Mouse (Mus musculus): ENCODE results near the gene Olfr68. TPM values are rescaled to one million over a fixed set of nuclear protein-coding genes. Genes with fewer than 3 reads are reported as not detected.
"Not testable (repeated sequence)": the region's sequence is repeated elsewhere in the genome, so short reads cannot be mapped to it uniquely, and the experiment has no call there.

Olfr68 gene
- total RNA-seq (2021) = not detected

- DNase-seq (ENCODE audit: low spot score in 2 of 2) = no peak
- intact Hi-C loops (cut with DNase I) = no loop called here
These were observed at the start of gene Olfr68 for GRCm38 (mm10) chr7:103779598-103779997. Olfr68 (minus strand) TSS chr7:103779698.

- intact Hi-C loops (cut with DNase I) = no loop called here
- DNase-seq (ENCODE audit: low spot score in 2 of 2) = no peak
These were observed 48.3 kb upstream of the Olfr68 start, which contains the start of gene Hbb-bs for GRCm38 (mm10) chr7:103827808-103828207. Hbb-bs (minus strand) TSS chr7:103828096.

- DNase-seq (ENCODE audit: low spot score in 2 of 2); intact Hi-C loops (cut with DNase I): not testable (repeated sequence)
These were observed 47.6 kb upstream of the Olfr68 start for GRCm38 (mm10) chr7:103827139-103827538.

- no peak for DNase-seq (ENCODE audit: low spot score in 2 of 2)
These were observed 46.9 kb upstream of the Olfr68 start for GRCm38 (mm10) chr7:103826255-103826887.

GRCm38 (mm10) chr7:103825536-103826254, 46.2 kb upstream of the Olfr68 start:
- no peak for DNase-seq (ENCODE audit: low spot score in 2 of 2)
- intact Hi-C loops (cut with DNase I) = no loop called here

More at GRCm38 (mm10) chr7:103826255-103826887, 46.9 kb upstream of the Olfr68 start:
- intact Hi-C loops (cut with DNase I) = no loop called here

- DNase-seq (ENCODE audit: low spot score in 2 of 2) = no peak
- intact Hi-C loops (cut with DNase I) = no loop called here
These were observed 45.1 kb upstream of the Olfr68 start for GRCm38 (mm10) chr7:103824597-103824996.

GRCm38 (mm10) chr7:103815085-103815484, 35.6 kb upstream of the Olfr68 start:
- intact Hi-C loops (cut with DNase I) = not testable (repeated sequence)

GRCm38 (mm10) chr7:103813766-103814165, 34.3 kb upstream of the Olfr68 start, which contains the start of gene Hbb-bt:
Hbb-bt (minus strand) TSS chr7:103813996.
- intact Hi-C loops (cut with DNase I) = no loop called here
- no peak for DNase-seq (ENCODE audit: low spot score in 2 of 2)

More at GRCm38 (mm10) chr7:103815085-103815484, 35.6 kb upstream of the Olfr68 start:
- not testable (repeated sequence) for DNase-seq (ENCODE audit: low spot score in 2 of 2)

- DNase-seq (ENCODE audit: low spot score in 2 of 2) = not testable (repeated sequence)
These were observed 33.7 kb upstream of the Olfr68 start for GRCm38 (mm10) chr7:103813152-103813551.

GRCm38 (mm10) chr7:103812174-103812573, 32.7 kb upstream of the Olfr68 start:
- intact Hi-C loops (cut with DNase I) = no loop called here
- DNase-seq (ENCODE audit: low spot score in 2 of 2) = no peak

More at GRCm38 (mm10) chr7:103813152-103813551, 33.7 kb upstream of the Olfr68 start:
- intact Hi-C loops (cut with DNase I) = not testable (repeated sequence)

GRCm38 (mm10) chr7:103811223-103811845, 31.8 kb upstream of the Olfr68 start:
- intact Hi-C loops (cut with DNase I) = no loop called here
- no peak for DNase-seq (ENCODE audit: low spot score in 2 of 2)

GRCm38 (mm10) chr7:103810746-103811145, 31.2 kb upstream of the Olfr68 start:
- intact Hi-C loops (cut with DNase I) = no loop called here
- DNase-seq (ENCODE audit: low spot score in 2 of 2) = no peak

- DNase-seq (ENCODE audit: low spot score in 2 of 2) = no peak
- intact Hi-C loops (cut with DNase I) = no loop called here
These were observed 30.8 kb upstream of the Olfr68 start for GRCm38 (mm10) chr7:103810296-103810695.

- intact Hi-C loops (cut with DNase I) = no loop called here
- DNase-seq (ENCODE audit: low spot score in 2 of 2) = no peak
These were observed 30.3 kb upstream of the Olfr68 start for GRCm38 (mm10) chr7:103809801-103810155.

- intact Hi-C loops (cut with DNase I) = no loop called here
- DNase-seq (ENCODE audit: low spot score in 2 of 2) = no peak
These were observed 29.7 kb upstream of the Olfr68 start for GRCm38 (mm10) chr7:103808971-103809800.

GRCm38 (mm10) chr7:103808120-103808519, 28.6 kb upstream of the Olfr68 start:
- DNase-seq (ENCODE audit: low spot score in 2 of 2); intact Hi-C loops (cut with DNase I): not testable (repeated sequence)

GRCm38 (mm10) chr7:103806856-103807255, 27.4 kb upstream of the Olfr68 start:
- intact Hi-C loops (cut with DNase I) = no loop called here
- peak; percentile 5 for DNase-seq (ENCODE audit: low spot score in 2 of 2)

- no peak for DNase-seq (ENCODE audit: low spot score in 2 of 2)
- intact Hi-C loops (cut with DNase I) = no loop called here
These were observed 13.3 kb upstream of the Olfr68 start for GRCm38 (mm10) chr7:103792669-103793388.

GRCm38 (mm10) chr7:103791721-103792120, 12.2 kb upstream of the Olfr68 start, which contains the start of gene Olfr67:
Olfr67 (minus strand) TSS chr7:103791821.
- no peak for DNase-seq (ENCODE audit: low spot score in 2 of 2)
- intact Hi-C loops (cut with DNase I) = no loop called here

Measured in left cerebral cortex, postnatal 36 days (tissue).